Mouse (Mus musculus) spleen, adult 2 months (tissue): ENCODE measurements around the gene Skap1. TPM values are rescaled to one million over a fixed set of nuclear protein-coding genes. Genes with fewer than 3 reads are reported as not detected.

Experiments used
- DNase-seq, 2 experiments: peaks; one replicate each; pipeline versions ENCODE4 v3.0.0 to v3.0.0-alpha.2; 2012 to 2021; ENCODE audit warnings: low spot score in 2 of 2, low read depth in 1 of 2
- H3K27ac ChIP-seq: fragments of 200-500 bp; 2 replicates; pipeline ENCODE4 v1.5.1; 2012; ENCODE audit warnings: low read length, inconsistent platforms; ENCODE audit not compliant: insufficient read depth
- H3K27me3 ChIP-seq: fragments of 200-500 bp; 2 replicates; pipeline ENCODE4 v1.6.1; 2012; ENCODE audit warnings: mild to moderate bottlenecking, moderate library complexity, low read length, inconsistent platforms; ENCODE audit not compliant: control insufficient read depth, insufficient read depth
- H3K36me3 ChIP-seq: fragments of 200-500 bp; 2 replicates; pipeline ENCODE4 v1.6.1; 2012; ENCODE audit warnings: mild to moderate bottlenecking, low read length, inconsistent platforms; ENCODE audit not compliant: control insufficient read depth, insufficient read depth
- H3K4me1 ChIP-seq: fragments of 200-500 bp; 2 replicates; pipeline ENCODE4 v1.6.1; 2011; ENCODE audit warnings: inconsistent platforms; ENCODE audit not compliant: control insufficient read depth, insufficient read depth, insufficient read length
- H3K4me3 ChIP-seq: fragments of 200-500 bp; 2 replicates; pipeline ENCODE4 v1.5.1; 2011; ENCODE audit warnings: mild to moderate bottlenecking, inconsistent platforms; ENCODE audit not compliant: insufficient read depth, insufficient read length; ENCODE audit errors: extremely low read depth
- CTCF ChIP-seq: fragments of 200-500 bp; IDR thresholded peaks from 2 replicates; pipeline ENCODE4 v1.5.1; 2011; ENCODE audit warnings: mild to moderate bottlenecking, inconsistent platforms; ENCODE audit not compliant: insufficient read depth, insufficient read length, insufficient replicate concordance; ENCODE audit errors: extremely low read depth
- POLR2A ChIP-seq: fragments of 200-500 bp; IDR thresholded peaks from 2 replicates; pipeline ENCODE4 v1.6.1; 2011; ENCODE audit warnings: low read depth, low read length, inconsistent platforms
- WGBS: fragments of 180-500 bp; shearing (Covaris S2); methylation state at CpG from one replicate; pipeline ENCODE4 v1.1.7; 2018; 5-methylcytosine and 5-hydroxymethylcytosine counted together
- polyA plus RNA-seq: library from polyadenylated mRNA; depleted of rRNA; stranded (reverse); fragments of >200 nt; gene quantifications from 2 replicates; pipeline ENCODE4 v1.2.3, GENCODE M21; 2012

Skap1 gene
- polyA plus RNA-seq, 1 experiment: 22.3 TPM

DNA sequence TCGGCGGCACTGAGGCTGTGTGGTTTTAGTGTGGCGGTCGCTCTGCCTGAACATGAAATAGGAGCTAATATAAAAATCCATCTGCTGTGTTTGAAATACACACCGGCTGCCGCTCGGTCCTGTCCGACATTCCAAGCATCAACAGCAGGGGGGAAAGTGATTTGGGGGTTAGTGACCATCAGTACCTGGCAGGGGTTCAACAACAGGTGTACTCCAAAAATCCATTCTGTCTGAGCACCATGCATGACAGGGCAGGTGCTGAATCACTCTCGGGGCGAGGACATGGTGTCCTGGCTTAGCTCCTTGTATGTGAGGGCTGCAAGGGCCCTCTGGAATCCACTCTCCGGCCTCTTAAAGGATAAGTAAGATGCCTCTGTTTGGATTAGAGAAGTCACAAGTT, 272.0 kb downstream of the Skap1 start:
- WGBS: 58% methylated on average over 11 of the region's 11 CpGs
- no peak for DNase-seq
- no peak overlapping the region for H3K4me3 ChIP-seq
- H3K36me3 ChIP-seq: no peaks in the 10 kb centered on the region
- no peak overlapping the region for H3K27ac ChIP-seq
- no peaks in the 10 kb centered on the region for H3K4me1 ChIP-seq
- no peaks in the 10 kb centered on the region; the same call in 1 of the 2 replicates for H3K27me3 ChIP-seq
- TF ChIP-seq CTCF (no peak), POLR2A (no peak)

- TF ChIP-seq POLR2A (no peak), CTCF (no peak)
- Histone ChIP-seq H3K4me1 (no peaks in the 10 kb centered on the region), H3K27ac (no peak overlapping the region), H3K36me3 (no peaks in the 10 kb centered on the region), H3K27me3 (no peaks in the 10 kb centered on the region; the same call in 1 of the 2 replicates), H3K4me3 (no peak overlapping the region)
- DNase-seq: no peak
- WGBS: 82% methylated on average over 14 of the region's 14 CpGs
Observed at GRCm38 (mm10) chr11:96737673-96738471, 273.5 kb downstream of the Skap1 start.

DNA sequence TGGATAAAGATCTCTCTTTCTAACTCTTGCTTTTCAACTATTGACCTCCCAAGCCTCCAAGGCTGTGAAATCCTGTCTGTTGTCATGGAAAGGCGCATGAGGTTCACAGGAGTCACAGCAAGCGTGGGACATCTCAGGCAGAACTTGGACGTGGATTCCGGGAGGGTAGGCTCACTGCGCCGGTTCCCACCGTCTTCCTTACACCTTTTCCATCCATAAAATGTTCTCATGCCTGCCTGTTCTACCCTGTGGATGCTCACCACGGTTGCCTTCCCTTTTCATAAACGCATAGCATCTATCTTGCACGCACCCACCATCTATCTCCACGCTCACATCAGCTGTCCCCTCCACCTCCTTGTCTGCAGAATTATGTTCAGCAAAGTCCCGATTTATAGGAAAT, 276.4 kb downstream of the Skap1 start:
- WGBS: 88% methylated on average over 12 of the region's 12 CpGs
- H3K36me3 ChIP-seq: no peaks in the 10 kb centered on the region

GRCm38 (mm10) chr11:96741995-96742394, 277.6 kb downstream of the Skap1 start:
- H3K4me3 ChIP-seq: no peak overlapping the region
- DNase-seq: no peak
- TF ChIP-seq POLR2A (no peak), CTCF (no peak)
- H3K27me3 ChIP-seq: no peaks in the 10 kb centered on the region; the same call in 1 of the 2 replicates
- no peaks in the 10 kb centered on the region for H3K4me1 ChIP-seq
- H3K27ac ChIP-seq: no peak overlapping the region
- no peaks in the 10 kb centered on the region for H3K36me3 ChIP-seq
- WGBS: 36% methylated on average over 12 of the region's 12 CpGs

More for the DNA sequence above, 276.4 kb downstream of the Skap1 start:
- DNase-seq: no peak
- Histone ChIP-seq H3K27me3 (no peaks in the 10 kb centered on the region; the same call in 1 of the 2 replicates), H3K4me3 (no peak overlapping the region), H3K4me1 (no peaks in the 10 kb centered on the region), H3K27ac (no peak overlapping the region)
- TF ChIP-seq POLR2A (no peak), CTCF (no peak)

GRCm38 (mm10) chr11:96743000-96743399, 278.6 kb downstream of the Skap1 start:
- no peaks in the 10 kb centered on the region for H3K36me3 ChIP-seq
- no peaks in the 10 kb centered on the region; the same call in 1 of the 2 replicates for H3K27me3 ChIP-seq
- no peak overlapping the region for H3K4me3 ChIP-seq
- 47% methylated on average over 11 of the region's 11 CpGs for WGBS
- no peaks in the 10 kb centered on the region for H3K4me1 ChIP-seq
- H3K27ac ChIP-seq: no peak overlapping the region
- no peak for DNase-seq
- TF ChIP-seq POLR2A (no peak), CTCF (no peak)

DNA sequence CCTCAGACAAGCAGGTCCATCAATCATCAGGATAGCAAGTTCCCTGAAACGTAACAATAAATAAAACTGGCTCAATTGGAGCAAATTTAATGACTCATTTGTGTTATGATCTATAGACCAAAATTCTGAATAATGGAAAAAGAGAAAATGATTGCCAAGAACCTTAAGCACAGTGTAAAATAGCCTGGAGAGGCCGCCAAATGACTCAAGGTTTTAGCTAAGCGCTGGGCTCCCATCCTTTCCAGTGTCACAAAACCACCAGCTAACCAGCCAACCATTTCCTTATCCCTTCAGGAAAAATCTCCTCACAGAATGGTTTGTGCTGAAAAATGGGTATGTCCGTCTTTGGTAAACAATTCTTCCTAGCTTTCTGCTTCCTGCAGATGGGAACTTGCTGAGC, 279.5 kb downstream of the Skap1 start:
- Histone ChIP-seq H3K27ac (no peak overlapping the region), H3K27me3 (no peaks in the 10 kb centered on the region; the same call in 1 of the 2 replicates), H3K36me3 (no peaks in the 10 kb centered on the region), H3K4me3 (no peak overlapping the region), H3K4me1 (no peaks in the 10 kb centered on the region)
- DNase-seq: no peak
- TF ChIP-seq CTCF: no peak
- TF ChIP-seq POLR2A: no peak
- WGBS: 86% methylated on average over 4 of the region's 4 CpGs

DNA sequence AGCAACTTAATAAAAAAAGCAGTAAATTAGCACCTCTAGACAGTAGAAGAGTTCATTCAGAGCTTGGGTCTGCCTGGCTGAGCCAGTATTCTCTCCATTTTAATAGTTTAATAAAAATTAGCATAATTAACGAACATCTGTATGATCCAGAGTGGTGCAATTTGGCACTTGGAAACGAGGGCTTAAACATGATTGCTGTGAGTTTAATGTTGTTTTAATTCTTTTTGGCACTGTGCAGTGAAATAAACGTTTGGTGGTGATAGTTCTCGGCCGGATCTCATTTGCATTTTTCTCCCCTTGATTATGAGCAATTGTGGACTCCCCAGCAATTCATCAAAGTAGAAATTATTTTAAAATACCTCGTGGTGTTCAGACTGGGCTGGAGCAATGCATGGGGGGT, 282.3 kb downstream of the Skap1 start:
- Histone ChIP-seq H3K4me3 (no peak overlapping the region), H3K27ac (no peak overlapping the region), H3K36me3 (no peaks in the 10 kb centered on the region), H3K27me3 (no peaks in the 10 kb centered on the region; the same call in 1 of the 2 replicates), H3K4me1 (no peaks in the 10 kb centered on the region)
- no peak for DNase-seq
- WGBS: 78% methylated on average over 6 of the region's 6 CpGs
- TF ChIP-seq POLR2A: no peak
- TF ChIP-seq CTCF: no peak
